Mouse (Mus musculus): Measurements from ENCODE around the gene Kctd6.

Gene Kctd6

DNA sequence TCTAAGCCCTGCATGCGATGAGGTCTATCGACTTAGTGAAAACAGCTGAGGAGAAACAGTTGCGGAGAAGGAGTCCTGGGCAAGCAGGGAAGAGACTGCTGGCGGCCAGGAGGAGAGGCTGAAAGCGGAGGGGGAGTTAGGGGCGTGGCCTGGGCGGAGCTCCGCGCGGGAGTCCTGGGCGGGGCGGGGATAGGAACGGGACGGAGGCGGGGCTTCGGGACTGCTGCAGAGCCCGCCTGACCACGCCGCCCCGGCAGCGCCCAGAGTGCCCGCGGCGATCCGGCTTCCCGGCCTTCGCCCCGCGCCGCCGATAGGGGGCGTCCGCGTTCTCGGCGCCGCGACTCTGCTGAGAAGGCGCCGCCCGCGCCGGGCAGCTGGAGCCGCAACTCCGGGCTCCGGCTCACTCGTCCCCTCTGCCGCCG, at the start of gene Kctd6:
Kctd6 (plus strand) TSS at position 338 of the 422 bp plus-strand sequence.
- DNase-seq, result peak; percentile 99

DNA sequence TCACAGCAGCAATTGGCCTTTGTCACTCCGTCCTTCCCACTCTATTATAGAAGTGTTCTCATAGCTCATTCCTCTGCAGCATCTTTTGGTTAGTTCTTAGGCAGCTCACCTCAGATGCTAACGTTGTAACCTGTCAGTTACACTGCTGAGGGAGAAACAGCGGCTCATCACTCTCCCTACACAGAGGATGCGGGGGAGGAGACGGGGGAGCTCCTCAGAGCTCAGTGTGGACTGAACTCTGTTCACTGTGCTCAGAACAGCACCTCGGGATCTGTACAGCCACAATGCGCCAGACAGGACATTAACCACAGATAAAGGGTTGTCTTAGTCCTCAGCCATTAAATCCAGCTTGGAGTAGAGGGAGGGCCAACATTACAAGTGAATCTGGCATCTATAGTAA, 49.5 kb upstream of the Kctd6 start:
- DNase-seq, result no peak

DNA sequence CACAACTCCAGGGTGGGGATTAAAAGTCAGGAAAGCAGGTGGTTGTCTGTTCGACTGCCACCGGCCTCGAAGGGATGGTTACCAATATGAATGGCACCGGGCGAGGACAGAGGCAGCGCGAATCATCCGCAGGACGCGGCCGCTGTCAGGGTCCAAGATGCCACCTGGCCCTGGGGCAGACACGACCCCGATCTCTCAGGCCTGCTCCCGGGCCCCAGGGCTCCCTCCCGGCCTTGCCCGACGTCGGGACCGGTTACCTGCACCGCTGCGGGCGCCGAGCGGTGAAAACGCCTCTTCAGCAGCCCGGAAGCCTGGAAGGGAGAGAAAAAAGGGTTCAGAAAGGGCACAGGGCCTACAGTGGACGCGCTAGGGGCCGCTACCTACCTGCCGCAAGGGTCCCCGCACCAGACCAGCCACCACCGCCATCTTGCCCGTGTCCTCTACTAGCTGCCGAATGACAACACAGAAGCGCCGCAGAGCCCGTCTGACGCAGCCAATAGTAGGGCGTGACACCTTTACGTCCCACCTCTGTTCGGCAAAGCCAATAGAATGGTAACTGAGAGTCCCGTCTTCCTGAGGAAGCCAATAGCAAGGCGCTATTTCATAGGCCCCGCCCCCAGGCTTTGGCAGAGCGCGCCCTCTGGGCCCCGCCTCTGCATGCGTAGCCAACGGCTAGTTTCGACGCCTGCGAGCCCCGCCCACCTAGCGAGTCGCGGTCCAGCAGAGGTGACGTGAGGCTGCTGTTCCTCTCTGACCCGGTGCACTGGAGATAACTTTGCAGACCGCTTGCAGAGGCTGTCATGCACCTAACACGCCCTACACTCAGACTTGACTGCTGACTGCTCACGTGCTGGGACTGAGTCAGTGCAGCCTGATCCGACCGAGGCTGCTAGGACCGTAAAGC, 41.2 kb upstream of the Kctd6 start, which contains the start of gene Pdhb:
Pdhb (minus strand) TSS at position 519 of the 904 bp plus-strand sequence.
- peak; percentile 100 for DNase-seq

DNA sequence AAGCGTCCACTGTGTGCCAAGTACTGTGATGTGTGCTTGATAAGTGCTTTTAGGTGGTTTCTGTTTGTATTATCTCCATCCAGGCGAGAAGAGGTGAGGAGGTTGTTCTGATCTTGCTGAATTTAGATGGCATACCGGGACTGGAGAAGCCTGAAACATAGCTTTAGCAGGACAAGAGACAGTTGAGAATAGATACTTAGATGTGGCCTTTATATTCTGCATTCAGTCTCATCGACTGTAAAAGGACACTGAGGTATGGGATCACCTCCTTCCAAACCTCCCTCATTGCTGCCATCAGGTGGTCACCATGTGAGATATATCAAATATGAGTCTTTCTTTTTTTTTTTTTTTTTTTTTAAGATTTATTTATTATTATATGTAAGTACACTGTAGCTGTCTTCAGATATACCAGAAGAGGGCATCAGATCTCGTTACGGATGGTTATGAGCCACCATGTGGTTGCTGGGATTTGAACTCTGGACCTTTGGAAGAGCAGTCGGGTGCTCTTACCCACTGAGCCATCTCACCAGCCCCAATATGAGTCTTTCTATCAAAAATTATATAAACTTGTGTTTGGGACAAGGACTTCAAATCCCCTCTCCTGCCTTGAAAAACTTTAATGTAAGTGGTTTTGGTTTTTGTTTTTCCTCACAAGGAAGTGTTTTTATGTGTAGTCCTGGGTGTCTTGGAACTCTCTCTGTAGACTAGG, 40.2 kb upstream of the Kctd6 start:
- DNase-seq, result peak; percentile 28

DNA sequence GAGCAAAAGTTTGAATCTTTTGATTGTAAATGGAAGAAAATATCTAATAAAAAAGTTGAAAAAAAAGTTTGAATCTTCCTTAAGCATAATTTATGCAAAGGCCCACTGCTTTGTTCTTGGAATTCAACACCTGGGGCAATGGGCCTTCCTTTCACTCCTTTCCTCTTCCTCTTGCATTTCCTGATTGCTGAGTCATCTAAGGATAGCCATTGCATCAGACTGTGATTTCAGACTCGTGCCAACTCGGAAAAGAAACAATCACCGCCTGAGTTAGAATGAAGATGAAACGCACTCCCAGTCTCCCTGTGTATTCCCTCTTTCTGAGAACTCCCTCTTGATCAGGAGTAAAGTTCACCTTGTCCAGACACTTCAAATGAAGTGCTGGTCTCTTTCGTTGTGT, 39.3 kb upstream of the Kctd6 start:
- no peak for DNase-seq

DNA sequence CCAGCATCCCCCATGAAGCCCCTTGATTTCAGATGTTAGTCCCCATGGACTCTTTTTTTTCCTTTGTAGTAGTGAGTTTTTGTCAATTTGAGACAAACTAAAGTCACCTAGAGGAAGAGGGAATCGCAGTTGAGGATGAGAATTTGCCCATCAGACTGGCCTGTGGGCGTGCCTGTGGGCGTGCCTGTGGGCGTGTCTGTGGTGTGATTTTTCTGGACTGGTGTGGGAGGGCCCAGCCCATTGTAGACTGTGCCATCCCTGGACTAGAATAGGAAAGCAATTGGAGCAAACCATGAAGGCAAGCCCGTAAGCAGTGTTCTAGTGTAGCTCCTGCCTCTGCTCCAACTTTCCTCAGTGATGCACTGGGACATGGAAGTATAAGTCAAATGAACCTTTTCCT, 37.7 kb upstream of the Kctd6 start:
- DNase-seq, result peak; percentile 59

DNA sequence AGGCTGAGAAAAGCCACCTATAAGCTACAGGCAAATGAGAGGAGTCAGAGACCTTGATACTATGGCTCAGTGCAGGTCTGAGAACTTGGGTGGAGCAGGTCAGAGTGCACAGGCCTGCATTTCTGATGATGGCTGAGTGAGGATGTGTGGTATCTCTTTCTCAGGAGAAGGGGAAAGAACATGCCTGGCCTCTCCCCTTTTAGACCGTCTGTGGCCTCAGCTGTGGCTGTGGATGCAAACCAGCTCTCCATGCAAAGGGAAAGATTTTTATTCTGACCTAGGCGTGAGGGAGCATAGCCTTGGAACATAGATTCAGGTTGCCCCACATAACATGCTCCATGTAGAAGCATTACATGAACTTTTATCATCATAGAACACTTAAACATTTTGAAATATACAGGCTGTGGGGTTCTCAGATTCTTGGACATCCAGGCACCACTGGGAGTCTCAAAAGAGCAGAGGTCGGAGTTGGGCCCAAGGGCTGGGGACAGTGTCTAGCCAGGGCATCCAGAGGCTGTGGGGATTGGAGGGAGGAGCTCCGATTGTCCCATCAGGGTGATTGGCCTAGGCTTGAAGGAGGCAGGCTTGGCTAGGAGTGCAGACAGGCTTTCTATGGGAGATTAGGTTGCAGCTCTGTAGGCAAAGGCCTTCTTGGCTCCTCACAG, 33.4 kb upstream of the Kctd6 start:
- DNase-seq, result no peak

DNA sequence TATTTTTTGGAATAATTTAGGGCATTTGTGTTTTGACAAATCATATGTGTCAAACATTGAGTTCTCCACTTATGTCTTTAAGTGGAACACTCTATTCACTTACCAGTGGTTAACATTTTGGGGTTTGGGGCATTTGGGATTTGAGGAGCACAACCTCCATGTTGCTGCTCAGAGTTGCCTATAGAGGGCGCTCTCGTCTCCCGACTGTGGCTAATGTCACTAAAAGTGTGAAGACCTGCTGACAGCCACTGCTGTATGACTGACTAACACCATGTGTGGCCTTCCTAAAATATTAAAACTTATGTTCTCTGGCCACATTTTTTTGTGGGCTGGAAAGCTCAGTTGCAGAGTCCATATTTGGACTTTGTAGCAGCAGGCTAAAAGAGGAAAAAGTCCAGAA, 30.6 kb upstream of the Kctd6 start:
- DNase-seq, result no peak

DNA sequence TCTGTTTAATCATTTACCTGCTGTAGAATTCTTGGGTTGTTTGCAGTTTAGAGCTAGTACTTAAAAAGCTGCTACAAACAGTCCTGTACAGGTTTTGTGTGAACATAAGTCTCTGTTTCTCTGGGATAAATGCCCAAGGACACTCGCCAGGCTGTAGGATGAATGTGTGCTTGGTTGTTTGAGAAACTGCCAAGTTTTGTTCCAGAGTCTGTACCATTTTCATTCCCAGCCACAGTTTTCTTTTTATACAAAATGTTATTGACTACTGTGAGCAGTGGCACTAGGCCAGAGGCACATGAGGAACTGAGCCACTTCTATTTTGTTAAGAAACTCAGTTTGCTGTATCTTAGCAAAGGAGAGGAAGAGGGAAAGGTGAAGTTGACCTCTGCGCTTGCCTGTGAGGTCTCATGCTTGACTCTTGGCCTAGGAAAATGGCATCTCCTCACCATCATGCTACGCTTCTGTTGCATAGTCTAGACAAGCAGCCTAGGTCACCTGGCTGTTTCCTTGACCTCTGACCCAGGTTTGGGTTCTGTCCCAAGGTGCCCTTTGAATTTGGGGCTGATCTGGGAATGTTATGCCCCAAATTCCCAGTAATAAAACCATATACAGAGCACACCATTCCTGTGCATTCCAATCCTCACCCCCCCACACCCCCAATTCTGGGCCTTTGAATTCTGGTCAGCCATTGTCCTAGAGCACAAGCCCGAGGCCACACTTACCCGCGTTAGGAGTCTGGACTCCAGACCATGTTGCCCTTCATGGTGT, 27.5 kb upstream of the Kctd6 start:
- DNase-seq, result no peak

DNA sequence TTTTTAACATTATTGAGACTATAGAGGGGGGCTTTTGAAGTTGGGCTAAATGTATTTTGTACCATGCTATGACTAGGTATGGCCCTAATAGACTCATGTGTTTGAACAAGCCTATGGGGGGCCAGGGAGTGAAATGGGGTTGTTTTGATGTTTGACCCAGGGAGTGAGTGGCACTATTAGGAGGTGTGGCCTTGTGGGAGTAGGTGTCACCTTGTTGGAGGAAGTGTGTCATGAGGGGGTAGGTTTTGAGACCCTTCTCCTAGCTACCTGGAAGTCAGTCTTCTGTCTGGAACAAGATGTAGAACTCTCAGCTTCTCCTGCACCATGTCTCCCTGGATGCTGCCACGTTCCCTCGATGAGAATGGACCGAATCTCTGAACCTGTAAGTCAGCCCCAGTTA, 23.4 kb upstream of the Kctd6 start:
- DNase-seq, result no peak

DNA sequence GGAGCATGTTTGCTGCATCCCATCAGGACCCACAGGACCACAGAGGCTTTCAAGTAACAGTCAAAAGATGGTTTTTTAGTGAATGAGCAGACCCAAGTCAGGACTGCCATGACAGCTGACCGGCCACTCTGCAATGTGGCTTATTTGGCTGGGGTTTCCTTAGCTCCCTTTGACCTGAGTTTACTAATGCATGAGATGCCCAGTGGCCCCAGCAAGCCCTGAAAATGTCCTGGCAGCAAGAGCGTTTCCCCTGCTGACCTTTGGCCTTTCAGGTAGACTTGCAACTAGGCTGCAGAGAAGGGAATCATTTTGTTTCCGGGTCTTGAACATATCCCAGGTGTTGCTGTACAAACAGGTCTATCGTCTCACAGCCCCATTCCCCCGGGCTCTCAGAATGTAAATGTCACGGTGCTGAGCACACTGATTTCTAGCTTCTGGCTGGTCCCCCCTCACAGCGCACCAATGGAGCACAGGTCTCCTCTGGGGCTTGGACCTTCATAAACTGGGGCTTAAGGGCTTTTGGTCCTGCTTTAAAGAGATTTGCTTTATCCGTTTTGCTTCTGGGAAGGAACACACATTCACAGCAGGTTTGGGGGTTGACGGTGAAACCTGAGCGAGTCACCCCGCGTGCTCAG, 22.5 kb upstream of the Kctd6 start:
- DNase-seq, result no peak

DNA sequence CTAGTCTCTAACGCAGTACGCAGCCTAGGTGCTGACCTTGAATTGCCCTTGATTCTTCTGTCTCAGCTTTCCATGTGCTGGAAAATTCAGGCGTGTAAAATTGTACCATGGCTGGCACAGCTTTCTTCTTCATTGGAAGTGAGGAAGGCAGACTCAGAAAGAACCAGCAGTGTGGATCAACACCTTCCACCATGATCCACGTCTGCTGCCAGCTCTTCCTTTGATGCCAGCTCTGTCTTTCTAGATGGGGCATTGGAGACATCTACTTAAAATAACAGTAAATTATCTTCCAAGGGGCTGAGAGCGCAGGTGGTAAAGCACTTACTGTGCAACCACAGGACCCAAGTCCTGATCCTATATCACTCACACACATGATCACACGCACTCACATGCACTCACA, 21.2 kb upstream of the Kctd6 start:
- no peak for DNase-seq

DNA sequence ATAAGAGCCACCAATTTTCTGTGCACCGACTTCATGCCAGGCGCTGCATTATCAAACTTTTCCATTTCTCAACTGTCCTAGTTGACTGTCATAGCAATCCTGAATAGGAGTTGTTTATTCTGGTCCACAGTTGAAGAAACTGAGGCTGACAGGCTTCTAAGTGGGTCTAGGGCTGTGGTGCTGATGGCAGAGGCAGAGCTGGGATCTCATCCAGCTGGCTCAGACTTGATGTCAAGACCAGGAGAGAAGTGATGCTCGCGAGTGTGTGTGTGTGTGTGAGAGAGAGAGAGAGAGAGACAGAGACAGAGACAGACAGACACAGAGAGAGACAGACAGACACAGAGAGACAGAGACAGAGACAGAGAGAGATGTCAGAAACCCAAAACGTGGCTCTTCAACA, 13.2 kb upstream of the Kctd6 start:
- no peak for DNase-seq

DNA sequence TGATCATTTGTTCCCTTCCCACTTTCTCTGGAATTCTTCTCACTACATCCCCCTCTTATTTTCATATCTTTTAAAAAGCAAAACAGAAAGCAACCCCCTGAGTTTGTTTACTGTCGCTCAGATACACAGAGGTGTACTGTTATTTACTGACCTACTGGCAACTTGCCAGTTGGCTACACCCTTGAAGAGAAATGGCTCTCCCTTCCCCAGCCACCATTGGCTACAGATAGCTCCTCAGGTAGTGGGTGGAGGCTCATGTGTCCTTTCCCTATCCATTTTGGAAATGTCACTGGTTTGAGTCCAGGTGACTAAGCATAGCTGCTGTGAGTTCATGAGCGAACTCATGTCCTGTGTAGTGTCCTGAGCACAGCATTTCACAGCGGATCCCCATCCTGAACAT, 12.2 kb upstream of the Kctd6 start:
- no peak for DNase-seq

DNA sequence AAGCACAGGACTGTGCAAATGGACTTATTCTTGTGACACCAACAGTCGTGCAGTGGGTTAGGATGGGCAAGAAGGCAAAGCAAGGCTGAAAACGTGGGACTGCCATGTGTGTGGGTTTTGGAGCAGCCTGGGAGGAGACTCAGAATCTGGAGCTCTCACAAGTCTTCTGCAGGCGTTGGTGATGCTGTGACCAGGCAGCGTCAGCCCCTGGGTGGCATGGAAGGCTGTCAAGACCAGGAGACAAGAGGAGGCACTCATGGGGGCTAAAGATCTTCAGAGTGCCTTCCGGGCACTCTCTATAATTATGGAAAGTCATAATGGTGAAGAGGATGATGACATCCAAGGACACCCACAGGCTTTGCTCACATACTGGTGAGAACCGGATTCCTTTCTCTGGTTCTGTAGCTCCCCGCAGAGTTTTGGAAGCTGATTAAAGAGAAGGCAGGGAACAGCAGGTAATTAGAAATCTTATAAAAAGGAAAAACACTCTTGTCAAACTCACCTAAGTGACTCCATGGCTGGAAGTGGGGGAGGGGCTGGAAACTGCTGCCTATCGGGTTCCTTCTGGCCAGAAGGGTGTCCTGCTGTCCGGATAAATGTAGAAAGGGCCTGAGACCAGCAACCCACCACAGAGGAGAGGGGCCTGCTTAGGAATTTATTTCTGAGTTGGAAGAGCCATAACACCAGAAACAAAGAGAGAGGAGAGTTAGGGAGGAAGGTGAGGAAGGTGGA, 7.6 kb upstream of the Kctd6 start:
- no peak for DNase-seq

DNA sequence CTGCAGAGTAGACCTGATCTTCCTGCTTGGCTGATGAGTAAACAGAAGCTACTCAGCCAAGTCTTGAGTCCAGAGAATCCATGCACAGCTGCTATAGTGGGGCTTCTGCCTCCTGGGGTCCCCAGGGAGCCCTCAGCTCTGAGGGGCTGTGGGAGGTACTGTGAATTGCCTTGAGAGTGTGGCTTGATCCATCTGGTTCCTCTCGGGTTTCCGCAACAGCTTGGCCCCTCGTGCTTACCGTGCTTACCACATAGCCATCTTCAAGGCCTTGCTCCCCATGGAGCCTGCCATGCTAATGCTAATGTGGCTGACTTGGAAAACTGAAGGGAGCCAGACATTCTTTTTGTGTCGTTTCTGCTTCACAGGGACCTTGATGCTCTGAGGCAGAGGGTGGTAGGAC, 6.8 kb upstream of the Kctd6 start:
- no peak for DNase-seq

DNA sequence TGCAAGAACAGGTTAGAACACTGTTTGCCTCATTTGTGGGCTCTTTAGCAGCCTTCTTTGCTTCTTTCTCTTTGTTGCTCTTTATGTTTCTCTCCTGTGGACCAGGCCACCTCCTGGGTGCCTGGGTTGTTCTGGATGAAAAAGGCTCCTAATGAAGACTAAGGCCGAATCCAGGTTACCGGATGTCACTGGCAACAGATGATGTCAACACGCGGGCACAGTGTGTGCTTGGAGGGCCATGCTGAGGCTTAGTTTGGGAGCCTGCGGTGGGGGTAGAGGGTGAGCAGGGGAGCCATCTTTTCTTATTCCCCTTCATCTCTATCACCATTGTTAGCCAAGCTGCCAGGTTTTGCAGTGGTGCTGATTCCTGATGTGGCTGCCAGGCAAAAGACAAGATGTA, 6.4 kb upstream of the Kctd6 start:
- no peak for DNase-seq

DNA sequence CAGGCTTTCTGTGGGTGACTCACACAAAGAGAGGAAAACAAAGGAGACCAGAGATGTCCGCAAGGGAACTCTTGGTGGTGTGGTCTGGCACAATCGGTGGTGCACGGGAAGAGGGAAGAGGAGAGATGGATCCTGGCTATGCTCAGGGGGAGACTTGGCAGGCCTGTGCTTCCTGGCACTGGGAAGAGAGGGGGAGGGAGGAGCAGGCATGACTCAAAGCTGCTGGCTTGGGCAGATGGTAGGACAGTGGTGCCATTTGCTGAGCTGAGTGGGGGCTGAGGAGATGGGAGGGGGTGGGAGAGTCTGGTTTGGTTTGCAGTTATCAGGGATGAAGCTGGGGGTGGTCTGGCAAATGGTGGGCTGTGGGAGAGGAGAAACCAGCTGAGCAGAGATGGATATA, 5.1 kb upstream of the Kctd6 start:
- DNase-seq, result no peak

DNA sequence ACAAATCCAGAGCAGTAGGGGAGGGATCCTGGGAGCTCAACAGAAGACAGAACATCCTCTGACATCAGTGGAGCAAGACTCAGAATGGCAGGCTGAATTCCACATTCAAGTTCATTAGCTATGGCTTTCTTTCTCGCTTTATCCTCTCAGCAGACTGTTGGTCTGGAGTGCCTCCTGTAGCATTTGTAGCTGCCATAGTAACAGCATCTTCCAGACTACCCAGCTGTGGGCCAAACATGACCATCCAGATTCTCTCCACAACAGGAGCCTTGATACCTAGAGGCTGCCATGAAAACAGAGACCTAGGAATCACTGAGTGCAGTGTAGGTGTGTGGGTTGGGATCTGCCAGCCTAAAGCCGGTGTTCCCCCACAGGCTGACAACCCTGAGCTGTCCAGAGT, 4.0 kb upstream of the Kctd6 start:
- no peak for DNase-seq

DNA sequence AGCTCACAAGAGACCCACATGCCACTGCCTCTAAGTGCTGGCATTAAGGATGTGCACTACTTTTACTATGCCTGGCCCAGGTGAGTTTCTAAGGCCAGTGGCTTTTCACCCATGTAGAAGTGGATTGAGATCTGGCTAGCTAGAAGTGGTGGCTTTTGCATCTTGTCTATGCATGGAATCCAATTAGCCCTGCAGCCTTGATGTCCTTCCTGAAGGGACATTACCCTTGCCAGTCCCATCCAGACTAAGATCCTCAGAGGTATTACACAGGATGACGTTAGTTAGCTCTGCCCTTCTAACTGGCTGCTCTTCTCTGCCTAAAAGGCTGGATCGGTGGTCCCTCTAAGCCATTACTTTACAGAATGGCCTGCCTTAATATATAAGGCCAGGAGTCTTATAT, 944 bp upstream of the Kctd6 start:
- no peak for DNase-seq
